Mouse (Mus musculus) G1E (cell line): ENCODE measurements around the gene Gapvd1.

Experiments
- CTCF ChIP-seq: IDR thresholded peaks from 2 replicates; pipeline ENCODE4 v1.5.1; 2012; ENCODE audit warnings: low read depth, low read length, inconsistent platforms, mixed read lengths
- GATA1 ChIP-seq: IDR thresholded peaks from 2 replicates; pipeline ENCODE4 v1.6.1; 2012; ENCODE audit warnings: borderline replicate concordance, low read length, inconsistent platforms, mixed read lengths

GRCm38 (mm10) chr2:34677061-34677460, 78.0 kb downstream of the Gapvd1 start:
- TF ChIP-seq CTCF (no peak), GATA1 (no peak)
